Mouse (Mus musculus): Measurements from ENCODE around the gene Smg7.

DNA sequence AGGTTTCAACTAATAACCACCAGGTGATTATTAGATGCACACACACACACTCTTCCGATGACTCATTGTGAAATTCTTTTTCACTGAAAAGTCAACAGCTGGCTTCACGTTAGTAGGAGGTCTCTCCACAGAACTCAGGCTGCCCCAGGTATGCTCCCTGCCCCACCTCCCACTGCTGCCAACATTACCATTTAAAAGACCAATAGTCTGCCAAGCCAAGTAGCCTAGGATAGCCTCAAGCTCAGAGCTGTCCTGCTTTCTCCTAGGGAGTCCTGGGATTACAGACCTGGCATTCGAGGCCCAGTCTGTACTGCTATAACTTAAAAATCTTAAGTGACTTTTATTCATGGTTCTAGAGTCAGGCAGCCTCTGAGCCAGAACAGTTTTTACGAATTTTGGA is 15.2 kb upstream of the Smg7 start:
- TF ChIP-seq CTCF (IDR thresholded peaks at IDR 0.05; ENCODE audit: low read depth, low read length) (no peak), POLR2A (IDR thresholded peaks at IDR 0.05; ENCODE audit: extremely low read depth, insufficient read depth, low read length) (no peak)
